Mouse (Mus musculus): Measurements from ENCODE around the gene Henmt1.

Gene Henmt1

DNA sequence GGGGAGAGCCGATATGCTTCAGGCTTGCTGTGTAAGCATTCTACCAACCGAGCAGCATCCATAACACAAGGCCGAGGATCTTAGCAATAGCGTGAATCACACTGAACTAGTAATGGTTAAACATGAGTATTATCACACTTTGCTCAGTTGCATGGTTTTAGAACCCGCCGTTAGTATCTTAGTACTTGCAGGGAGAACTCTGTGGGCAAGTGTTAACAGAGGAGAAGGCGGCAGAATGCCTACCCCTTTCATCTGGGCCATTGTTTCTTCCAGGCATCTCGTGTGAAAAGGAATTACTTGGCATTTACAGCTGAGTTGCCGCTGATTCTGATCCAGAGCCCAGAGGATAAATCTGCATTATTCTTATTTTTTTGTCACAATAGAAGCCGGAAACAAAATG is 1.3 kb downstream of the Henmt1 start:
- DNase-seq: peak; percentile 61

DNA sequence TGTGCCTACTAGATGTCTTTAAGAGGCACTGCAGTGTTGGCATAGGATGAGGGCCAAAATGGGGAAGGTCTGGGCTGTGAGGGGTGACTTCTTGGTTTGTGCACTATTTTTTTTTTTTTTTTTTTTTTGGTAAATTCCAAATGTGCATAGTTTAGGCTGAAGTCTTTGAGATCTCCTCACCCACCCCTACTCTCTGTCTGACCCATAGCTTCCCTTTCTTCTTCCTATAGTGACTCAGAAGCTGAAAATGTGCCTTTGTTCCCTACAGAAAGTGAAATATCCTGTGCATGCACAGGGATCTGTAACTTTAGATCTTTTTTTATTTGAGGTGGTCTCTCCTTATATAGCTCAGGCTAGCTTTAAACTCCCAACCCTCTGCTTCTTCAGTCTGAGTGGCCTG is 18.3 kb downstream of the Henmt1 start:
- DNase-seq: peak; percentile 31

DNA sequence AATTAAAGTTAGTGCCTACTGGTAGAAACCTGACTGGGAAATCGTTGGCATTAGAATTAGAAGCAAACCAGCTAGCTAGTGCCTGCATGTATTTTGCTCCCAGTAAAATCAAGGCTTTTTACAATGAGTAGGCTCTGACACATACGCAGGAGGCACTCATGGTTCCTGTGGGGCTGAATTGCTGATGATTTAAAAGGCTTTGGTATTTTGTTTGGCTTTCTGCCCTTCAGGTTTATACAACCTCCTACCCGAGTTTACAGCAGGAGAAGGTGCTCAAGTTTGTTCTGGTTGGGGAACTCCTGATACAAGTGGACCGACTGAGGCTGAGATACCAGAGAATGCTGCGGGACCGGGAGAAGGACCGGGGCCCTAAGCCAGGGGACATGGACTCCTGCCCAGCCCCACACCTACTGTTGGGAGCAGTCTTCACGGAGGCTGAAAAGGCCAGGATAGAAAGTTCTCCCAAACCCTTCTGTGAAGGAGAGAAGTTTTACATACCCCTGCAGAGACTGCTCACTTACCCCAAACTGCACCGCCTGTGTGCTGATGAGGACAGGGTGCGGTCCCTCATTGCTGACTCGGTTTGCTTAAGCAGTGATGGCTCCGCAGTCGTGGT is 20.1 kb downstream of the Henmt1 start:
- peak; percentile 84 for DNase-seq

DNA sequence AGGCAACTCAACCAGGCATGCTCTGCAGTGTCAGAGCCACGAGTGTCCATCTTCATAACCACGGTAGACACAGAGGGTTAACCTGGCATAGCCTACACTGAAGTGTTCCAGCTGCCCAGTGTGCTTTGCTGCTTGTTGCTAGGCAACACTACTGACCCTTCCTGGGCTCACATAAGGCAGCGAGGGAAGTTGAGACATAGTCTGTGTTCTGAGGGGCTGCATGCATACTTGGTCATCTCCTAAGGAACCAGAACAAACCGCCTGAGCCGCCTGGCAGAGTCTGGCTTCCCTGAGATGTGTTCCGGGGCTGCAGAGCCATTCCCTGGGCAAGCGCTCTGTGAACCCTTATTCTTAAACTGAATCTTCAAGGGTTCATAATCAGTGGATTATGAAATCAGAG is 21.6 kb downstream of the Henmt1 start:
- DNase-seq: peak; percentile 84

DNA sequence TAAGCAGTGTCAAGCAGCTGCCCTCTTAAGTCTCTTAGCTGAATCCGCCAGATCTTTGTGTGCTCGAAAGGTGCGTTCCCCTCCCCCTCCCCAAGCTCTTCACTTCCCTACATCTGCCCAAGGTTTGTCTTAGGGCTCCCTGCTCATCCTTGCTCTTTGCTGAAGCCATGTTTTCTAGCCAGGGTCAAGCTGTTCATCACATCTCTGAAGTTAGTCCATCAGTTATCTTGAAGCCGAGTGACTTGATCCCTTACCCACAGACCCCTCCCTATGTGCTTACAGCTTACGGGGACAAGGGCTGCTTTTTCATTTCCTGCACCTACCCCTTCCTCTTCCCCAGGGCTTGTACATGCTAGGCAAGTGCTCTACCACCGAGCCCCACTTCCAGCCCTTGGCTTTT is 22.0 kb downstream of the Henmt1 start:
- peak; percentile 30 for DNase-seq

DNA sequence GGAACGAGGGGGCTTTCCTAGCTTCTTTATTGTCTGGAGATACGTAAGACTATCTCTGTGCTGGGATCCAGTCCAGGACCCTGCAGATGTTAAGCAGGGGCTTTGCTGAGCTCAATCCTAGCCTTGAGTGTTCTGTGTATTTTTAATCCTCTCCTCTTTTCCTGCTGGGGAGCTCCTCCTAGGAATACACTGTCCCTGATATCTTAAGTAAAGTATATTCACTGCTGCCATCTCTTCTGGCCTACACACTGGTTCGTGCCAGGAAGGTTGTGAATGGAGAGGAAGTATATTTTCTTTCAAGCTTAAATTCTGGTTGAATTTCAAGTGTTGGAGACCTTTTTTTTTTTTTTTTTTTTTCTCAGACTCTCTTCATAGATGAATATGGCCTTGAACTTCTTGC is 23.6 kb downstream of the Henmt1 start:
- DNase-seq: no peak

DNA sequence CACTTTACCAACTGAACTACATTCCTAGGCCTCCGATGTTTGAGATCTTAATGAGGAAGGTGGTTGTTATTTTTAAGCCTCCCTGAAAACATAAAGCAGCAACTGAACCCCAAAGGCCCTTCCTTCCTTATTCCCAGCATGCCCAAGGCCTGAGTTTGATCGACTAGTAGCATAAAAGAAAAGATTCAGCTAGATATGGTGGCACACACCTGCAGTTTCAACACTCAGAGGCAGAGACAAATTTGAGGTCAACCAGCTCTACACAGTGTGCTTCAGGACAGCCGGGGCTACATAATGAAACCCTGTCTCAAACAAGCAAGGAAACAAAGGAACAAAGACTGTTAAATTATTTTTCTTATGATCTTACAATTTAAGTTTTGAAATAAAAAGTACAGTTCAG is 24.1 kb downstream of the Henmt1 start:
- DNase-seq: peak; percentile 11

DNA sequence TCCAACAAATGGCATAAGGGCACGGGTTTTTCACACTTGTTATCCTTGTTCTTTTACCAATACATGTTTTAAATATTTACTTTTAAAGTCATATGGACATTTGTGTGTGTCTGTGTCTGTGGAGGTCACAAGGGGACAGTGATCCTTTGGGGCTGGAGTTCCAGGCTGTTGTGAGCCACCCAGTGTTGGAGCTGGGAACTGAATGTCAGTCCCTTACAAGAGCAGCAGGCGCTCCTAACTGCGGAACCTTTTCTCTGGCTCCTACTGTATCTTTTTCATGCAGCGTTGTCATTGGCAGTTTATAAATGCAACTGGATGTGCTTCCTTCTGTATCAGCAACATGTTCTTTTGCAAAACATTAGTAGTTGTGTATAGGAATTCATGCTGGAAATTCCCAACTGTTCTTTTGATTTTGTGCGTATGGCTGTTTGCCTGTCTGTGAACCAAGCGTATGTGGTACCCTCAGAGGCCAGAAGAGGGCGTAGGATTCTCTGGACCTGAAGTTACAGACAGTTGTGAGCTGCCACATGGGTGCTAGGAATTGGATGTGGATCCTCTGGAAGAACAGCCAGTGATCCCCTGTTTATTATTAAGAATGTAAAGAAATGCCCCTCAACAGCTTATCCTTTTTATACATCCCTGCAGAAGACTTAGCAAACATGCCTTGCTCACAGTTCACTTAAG is 24.8 kb downstream of the Henmt1 start:
- peak; percentile 68 for DNase-seq

DNA sequence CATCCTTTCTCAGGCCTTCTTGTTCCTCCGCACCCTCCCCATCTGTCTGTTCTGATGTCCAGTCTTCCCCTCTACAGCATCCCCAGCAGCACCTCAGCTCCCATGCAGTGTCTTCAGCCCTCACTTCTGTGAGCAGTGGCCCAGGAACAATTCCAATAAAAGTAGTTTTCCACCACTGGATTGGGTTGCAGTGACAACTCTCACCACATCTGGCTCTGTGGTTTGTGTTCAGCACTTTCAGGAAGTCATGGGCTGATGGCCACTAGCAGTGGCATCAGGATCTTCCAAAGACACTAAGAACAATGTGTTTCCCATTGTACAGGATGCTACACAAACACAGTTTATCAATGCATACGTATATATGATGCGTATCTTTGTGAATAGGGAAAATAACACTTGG is 26.4 kb downstream of the Henmt1 start:
- DNase-seq: peak; percentile 61

DNA sequence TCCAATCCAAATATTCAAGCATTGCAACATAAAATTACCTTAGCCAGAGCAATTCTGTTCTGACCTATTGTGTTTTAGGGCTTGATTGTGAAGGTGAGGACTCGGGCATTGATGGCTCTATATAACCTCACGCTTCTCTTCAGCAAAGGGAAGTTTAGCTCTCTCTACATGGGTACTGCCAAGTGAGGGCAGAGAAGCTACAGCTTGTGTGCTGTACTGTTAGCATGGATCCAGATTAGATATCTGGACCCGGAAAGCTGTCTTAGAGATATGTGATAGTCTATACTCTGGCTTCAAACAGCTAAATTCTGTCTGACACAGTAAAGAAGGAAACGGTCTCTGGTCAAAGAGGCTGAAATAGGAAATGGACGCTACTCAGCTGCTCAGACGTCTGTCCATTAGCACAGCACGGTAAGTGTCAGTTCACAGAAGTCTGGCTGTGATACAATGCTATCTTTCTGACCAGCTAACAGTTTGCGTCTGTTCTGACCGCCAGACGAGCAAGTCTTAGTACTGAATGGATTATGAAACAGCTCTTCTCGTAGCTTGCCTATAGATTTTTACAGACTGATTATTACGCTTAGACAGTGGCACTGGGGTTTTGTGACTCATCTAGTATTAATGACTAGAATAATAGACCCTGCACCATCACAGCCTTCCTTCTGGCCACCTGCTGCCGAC is 34.4 kb downstream of the Henmt1 start:
- DNase-seq: no peak

DNA sequence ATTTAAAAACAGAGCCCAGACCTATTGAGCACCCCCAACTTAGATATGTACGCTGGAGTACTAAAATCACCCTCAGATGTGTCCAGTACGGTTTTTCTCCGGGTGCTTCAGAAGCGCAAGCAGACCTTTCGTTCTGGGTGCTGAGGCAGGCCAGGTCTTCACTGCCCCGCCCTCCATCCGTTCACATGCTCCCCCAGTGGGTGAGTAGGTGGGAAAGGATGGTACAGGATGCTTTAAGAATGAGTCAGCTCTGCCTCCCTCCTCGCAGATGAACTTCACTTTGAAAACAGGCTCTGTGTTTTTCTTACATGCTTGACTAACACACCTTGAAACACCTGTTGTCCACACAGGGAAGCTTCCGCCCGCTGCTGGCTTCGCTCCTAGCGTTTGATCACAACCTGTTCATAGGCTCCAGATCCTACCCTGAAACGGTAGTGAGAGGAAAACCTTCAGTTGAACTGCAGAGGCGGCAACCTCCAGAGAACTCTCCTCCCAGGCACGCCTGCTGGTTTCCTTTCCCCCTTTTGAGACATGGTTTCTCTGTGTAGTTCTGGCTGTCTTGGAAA is 35.3 kb downstream of the Henmt1 start:
- DNase-seq: no peak

DNA sequence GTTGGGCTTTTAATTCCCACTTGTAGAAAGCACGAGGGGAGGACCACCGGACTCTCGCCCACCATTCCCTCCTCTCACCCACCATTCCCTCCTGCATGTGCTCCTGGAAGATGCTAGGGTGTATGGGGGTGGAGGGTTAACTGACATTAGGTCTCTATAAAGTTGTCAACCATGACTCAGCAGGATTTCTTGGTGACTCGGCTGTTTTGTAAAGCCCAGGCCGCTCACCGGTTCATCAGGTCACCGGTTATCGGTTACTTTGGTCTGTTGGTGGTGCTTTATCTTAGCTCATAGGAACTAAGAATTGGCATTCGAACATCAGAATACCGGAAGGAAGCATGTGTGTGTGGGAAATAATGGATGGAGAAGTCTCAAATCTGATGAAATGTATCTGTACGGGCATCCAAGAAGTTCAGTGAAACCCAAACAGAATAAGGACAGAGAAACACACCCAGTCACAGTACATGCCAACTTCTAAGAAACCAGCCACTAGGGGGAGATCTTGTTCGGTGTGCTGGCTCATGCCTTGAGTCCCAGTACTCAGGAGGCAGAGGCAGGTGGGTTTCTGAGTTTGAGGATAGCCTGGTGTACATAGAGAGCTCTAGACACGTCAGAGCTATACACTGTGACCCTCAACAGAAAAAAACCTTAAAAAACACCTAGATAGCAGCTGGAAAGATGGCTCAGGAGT is 37.8 kb downstream of the Henmt1 start:
- DNase-seq: no peak

DNA sequence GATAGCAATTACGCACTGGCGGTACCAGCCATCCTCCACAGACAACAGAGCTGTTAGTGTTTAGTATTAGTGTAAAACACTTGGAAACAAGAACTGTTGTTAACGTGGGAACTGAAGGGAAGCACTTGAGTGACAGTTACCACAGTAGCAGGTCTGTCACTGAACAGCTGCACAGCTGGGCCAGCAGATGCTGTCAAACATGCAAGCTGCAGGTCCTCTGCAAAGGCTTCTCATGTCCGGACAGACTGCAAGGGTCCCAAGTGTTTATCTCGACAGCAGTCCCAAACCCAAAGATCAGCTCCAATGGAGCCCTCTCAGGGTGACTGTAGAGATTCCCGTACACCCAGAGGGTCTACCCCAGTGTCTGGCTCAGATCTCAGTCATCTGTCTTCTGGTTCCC is 42.3 kb downstream of the Henmt1 start:
- DNase-seq: no peak

DNA sequence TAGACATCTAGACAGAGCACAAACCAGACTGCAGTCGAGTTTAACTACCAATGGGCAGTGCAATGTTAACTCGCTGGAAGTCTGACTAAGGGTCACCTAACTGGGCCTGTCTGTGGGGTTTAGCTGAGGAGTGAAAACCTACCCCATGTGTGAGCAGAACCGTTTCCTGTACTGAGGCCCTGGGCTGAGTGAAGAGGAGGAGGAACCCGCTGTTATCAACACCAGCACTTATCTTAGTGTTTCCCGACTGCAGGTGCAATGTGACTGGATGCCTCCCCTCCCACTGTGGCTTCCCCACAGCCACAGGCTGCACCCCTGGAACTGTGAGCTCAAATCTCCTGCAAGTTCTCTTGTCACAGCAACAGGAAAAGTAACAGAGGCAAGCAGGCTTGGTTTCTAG is 44.3 kb downstream of the Henmt1 start:
- no peak for DNase-seq

DNA sequence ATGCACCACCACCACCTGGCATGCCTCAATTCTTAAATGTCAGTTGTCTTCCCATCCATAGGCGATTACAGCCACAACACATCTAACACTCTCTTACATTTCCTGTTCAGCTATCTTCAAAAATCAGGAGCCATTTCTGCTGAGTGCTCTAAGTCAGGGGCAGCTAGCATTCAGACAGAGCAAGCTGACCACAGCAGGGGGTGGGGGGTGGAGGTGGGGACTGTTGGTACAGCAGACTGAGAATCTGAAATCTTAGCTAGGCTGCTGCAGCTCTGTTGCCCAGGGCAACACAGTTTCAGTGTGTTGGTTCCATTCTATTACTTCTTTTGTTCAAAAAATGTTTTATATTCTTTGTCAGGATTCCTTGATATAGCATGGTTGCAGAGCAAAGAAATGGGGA is 46.9 kb downstream of the Henmt1 start:
- no peak for DNase-seq

DNA sequence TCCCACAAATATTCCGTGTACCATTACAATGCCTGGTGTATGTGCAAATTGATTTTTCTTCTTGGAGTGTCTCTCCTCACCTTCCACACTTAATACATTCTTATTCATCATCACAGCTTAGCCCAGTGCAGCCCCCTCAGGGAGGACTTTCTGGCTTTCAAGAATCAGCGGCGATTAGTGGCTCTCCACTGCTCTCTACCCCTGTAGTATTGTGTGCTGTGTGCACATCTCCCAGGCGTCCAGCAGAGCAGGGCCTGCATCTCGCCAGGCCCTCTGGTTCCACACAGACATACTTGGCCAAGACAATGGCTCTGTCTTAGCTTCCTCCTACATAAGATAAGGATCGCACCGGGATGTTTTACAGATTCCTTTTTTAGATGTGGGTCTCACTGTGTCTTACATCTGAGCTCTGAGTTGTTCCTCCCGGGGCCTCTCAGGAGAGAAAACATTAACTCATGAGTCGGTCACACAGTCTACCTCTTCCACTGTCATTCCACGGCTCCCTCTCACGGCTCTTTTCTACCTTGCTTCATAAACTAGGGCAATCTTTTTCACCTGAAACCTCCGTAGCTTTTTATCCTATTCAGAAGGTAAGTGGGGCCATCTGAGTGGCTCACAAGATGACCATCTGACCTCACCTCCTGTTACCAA is 47.5 kb downstream of the Henmt1 start:
- DNase-seq: no peak

DNA sequence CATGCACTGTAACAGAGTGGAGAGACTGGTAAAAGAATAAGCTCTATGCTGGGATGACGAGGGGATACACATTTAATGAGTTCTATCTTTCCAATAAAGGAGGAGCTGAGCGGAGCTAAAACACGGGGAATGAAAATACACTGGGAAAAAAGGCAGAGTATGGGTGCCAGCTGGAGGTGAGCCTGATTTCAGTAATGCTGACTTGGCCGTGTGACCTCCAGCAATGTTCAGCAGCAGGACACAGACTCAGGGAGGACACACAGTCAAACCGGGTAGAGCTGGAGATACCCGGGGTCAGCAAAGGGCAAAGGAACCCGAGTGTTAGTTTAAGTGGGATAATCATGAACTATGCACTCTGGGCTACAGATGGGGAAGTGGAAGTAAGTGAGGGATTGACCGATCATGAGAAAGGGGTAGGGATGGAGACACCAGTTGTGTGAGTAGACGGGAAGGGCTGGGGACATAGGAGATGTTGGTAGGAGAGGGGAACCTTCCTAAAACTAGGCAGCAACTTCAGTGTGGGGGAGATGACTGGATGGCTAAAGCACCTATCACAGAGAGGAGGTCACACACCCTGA is 50.4 kb downstream of the Henmt1 start:
- DNase-seq: peak; percentile 93

DNA sequence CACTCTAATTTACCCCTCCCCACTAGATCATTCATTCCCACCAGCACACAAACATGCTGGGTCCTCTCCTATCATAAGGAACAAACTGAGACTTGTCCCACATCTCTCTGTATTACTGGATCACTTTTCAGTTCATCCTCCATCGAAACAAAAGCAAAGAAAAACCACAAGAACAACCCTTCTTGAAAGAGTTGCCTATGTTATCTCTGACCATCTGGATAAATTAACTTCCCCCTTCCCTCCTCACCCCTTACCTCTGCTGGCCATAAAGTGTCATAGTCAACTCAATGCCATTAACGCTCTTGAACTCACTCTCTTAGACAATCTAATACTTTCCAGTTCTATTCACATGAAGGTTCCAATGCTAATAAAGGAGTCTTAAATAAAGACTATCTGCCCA is 54.8 kb downstream of the Henmt1 start:
- DNase-seq: no peak

DNA sequence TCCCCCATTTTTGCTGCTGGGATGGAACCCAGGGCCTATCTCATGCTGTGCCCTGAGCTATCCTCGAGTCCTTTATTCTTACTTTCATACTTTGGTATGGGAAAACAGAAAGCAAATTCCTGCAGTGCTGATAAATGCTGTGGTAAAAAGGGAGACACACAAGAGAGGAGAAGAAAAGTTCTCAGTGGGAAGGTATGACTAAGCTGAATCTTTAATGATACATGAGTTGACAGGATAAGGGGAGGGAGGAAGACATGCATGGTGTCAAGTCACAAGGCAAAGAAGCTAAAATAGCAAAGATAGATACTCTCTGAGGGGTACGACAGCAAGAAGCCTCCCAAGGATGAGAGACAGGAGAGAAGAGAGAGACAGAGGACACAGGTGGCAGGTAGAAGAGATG is 55.7 kb downstream of the Henmt1 start:
- DNase-seq: no peak

DNA sequence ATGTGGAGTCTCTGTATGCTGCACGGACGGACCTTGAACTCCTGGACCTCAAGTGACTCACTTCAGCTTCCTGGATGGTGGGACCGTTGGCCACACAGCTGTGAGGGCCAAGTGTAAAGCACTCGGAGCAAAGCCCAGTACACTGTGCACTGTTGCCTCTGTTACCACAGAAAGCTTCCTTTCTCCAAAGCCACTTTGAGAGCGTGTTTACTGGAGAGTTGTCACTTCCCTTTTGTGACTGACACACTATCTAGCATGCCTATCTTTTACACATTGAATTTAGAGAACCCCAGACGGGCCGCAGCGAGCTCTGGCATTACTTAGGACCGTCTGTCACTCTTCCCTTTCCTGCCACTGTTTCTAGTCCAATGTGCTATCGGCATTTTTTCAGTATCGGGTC is 57.6 kb downstream of the Henmt1 start:
- peak; percentile 93 for DNase-seq

DNA sequence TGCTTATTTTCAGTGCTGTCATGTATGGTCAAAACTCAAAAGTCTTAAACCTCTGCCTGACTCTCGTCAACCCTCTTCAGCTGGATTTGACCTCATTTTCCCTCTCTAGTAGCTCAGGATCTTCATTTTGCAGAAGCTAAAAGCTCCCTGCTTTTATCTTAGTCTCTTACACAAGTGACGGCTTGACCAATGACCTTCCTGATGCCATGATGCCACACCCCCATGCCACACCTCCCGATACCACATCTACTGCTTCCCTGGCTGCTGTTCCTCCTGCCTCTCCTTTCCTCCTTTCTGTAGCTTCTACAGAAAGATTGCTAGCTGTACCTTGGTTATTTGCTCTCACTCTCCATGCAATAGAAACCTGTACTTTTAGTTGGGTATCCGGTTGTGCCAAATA is 58.1 kb downstream of the Henmt1 start:
- no peak for DNase-seq

DNA sequence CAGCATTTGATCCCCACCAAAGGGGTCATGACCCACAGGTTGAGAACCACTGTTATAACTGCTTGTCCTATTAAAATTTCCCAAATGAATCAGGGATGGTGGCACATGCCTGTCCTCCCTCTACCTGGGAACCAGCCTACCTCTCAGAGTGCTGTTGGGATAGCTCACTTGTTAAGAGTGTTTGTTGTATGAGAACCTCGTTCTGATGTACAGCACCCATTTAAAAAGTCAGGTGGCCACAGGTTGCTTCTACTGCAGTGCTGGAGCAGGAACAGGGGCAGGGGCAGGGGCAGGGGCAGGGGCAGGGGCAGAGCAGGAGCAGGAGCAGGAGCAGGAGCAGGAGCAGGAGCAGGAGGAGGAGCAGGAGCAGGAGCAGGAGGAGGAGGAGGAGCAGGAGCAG is 59.5 kb downstream of the Henmt1 start:
- peak; percentile 66 for DNase-seq

DNA sequence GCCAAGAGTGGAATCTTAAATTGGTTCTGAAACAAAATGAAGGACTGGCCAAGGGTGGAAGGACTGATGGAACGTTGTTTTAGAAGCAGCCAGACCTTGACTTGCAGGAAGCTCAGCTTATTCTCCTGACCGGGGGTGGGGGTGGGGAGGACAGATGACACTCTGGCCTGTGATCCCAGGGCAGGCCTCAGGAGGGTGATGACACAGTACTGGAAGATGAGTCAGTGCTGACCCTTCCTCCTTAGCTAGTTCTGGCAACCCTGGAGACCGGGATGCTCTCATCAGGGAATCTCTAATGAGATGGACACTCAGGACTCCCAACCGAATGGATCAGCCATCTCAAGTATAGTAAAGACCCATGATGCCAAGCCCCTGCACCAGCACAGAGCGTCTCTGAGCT is 66.1 kb downstream of the Henmt1 start:
- peak; percentile 84 for DNase-seq
